Mouse (Mus musculus): Measurements from ENCODE around the gene Sccpdh.
A peak's percentile ranks its signal among the peaks of the same experiment; 100 is the strongest.

Sccpdh gene

DNA sequence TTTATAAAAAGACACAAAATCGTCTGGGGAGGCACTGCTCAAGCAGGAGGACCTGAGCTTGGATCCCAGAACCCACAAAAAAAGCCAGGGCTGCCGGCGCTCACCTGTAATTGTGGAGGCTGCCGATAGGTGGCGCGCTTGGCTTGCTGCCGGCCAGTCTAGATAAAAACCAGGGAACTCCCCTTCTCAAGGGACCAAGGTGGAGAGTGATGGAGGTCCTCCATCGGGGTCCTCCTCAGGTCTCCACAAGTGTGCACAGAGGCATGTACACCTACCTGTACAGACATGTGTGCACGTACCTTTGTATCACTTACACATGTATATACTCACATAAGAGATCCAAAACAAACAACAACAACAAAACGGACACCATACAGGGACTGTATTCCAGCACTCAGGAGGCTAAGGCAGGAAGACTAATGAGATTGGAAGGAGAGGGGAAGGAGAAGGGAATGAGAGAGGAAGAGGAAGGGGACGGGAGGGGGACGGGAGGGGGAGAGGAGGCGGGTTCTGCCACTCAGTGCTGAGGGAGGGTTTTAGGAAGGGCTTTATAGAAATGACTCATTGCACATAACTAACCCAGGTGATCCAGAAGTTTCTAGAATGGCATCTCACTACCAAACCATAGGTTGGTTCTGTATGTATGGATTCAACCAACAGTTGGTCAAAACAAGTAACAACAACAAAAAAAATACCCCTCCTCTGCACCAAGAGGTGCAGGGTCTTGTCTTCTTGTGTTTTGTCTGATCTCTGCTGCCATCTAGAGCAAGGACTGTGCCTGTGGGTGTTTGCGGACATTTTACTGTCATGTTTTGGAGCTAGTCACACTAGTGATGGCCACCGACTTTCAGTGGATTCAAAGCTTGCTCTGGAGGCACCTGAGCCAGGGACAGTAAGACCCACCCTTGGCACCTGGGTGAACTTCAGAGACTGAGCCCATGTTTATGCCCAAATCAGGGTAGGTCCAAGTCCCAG is 66.8 kb downstream of the Sccpdh start:
- DNase-seq: peak; percentile 82

- no peak for DNase-seq
These were observed 68.5 kb downstream of the Sccpdh start for GRCm38 (mm10) chr1:179736483-179736882.
